Mouse (Mus musculus) C2C12 (cell line): ENCODE measurements at regions not wholly inside any gene's neighbourhood (a gene's known extent, or its start where the extent isn't known, plus 50 kb on each side); places are given as distances from the start of the nearest gene placed in this dataset.

Experiments
- H3K27me3 ChIP-seq: one replicate; pipeline ENCODE4 v1.6.1; 2011; ENCODE audit not compliant: control insufficient read depth, insufficient read depth, insufficient read length
- H3K36me3 ChIP-seq: one replicate; pipeline ENCODE4 v1.6.1; 2011; ENCODE audit not compliant: control insufficient read depth, insufficient read depth
- H3K4me3 ChIP-seq: one replicate; pipeline ENCODE4 v1.5.1; 2011; ENCODE audit warnings: mild to moderate bottlenecking, control low read depth; ENCODE audit not compliant: poor library complexity, insufficient read depth, severe bottlenecking
- H3K79me2 ChIP-seq: one replicate; pipeline ENCODE4 v1.6.1; 2011; ENCODE audit not compliant: control insufficient read depth, insufficient read depth
- H3K79me3 ChIP-seq: one replicate; pipeline ENCODE4 v1.6.1; 2011; ENCODE audit warnings: low read depth, control low read depth
- H3ac ChIP-seq: one replicate; pipeline ENCODE3; 2011; ENCODE audit warnings: low read depth; ENCODE audit not compliant: control insufficient read depth, insufficient read length
- CEBPB ChIP-seq: IDR thresholded peaks from one replicate; pipeline ENCODE4 v1.6.1; 2011; ENCODE audit warnings: low read depth, mild to moderate bottlenecking, control low read depth, moderate library complexity
- CTCF ChIP-seq: IDR thresholded peaks from one replicate; pipeline ENCODE4 v1.5.1; 2011; ENCODE audit not compliant: control insufficient read depth, insufficient read depth, insufficient read length
- FOSL1 ChIP-seq: IDR thresholded peaks from one replicate; pipeline ENCODE4 v1.8.0; 2011; ENCODE audit warnings: mild to moderate bottlenecking, low read length; ENCODE audit not compliant: poor library complexity, insufficient read depth, severe bottlenecking
- MAX ChIP-seq: IDR thresholded peaks from one replicate; pipeline ENCODE4 v1.6.1; 2011; ENCODE audit warnings: mild to moderate bottlenecking, control low read depth
- MYOD1 ChIP-seq: IDR thresholded peaks from one replicate; pipeline ENCODE4 v1.6.1; 2011; ENCODE audit warnings: low read depth; ENCODE audit not compliant: control insufficient read depth, insufficient read length
- MYOG ChIP-seq: IDR thresholded peaks from one replicate; pipeline ENCODE4 v1.6.1; 2011; ENCODE audit not compliant: control insufficient read depth, insufficient read length; ENCODE audit errors: extremely low read depth
- USF1 ChIP-seq: IDR thresholded peaks from one replicate; pipeline ENCODE4 v1.6.1; 2011; ENCODE audit warnings: low read depth, mild to moderate bottlenecking, control low read depth, moderate library complexity

- H3K79me3 ChIP-seq: no peaks in the 10 kb centered on the region
- H3ac ChIP-seq: no peak overlapping the region
- no peaks in the 10 kb centered on the region for H3K27me3 ChIP-seq
- no peaks in the 10 kb centered on the region for H3K79me2 ChIP-seq
- no peaks in the 10 kb centered on the region for H3K36me3 ChIP-seq
- no peak for TF ChIP-seq MYOG
- TF ChIP-seq FOSL1: no peak
- no peak for TF ChIP-seq MAX
- TF ChIP-seq MYOD1: no peak
- TF ChIP-seq CEBPB: no peak
- no peak for TF ChIP-seq CTCF
- no peak for TF ChIP-seq USF1
- no peak overlapping the region for H3K4me3 ChIP-seq
These were observed 487.2 kb upstream of the Pkn2 start for GRCm38 (mm10) chr3:143369002-143369401.

- no peak overlapping the region for H3ac ChIP-seq
- H3K27me3 ChIP-seq: no peaks in the 10 kb centered on the region
- H3K36me3 ChIP-seq: no peaks in the 10 kb centered on the region
- H3K4me3 ChIP-seq: no peak overlapping the region
- TF ChIP-seq MYOD1: no peak
- TF ChIP-seq CEBPB: no peak
- no peak for TF ChIP-seq CTCF
- TF ChIP-seq MAX: no peak
- TF ChIP-seq FOSL1: no peak
- no peak for TF ChIP-seq MYOG
- TF ChIP-seq USF1: no peak
- H3K79me3 ChIP-seq: no peaks in the 10 kb centered on the region
- H3K79me2 ChIP-seq: no peaks in the 10 kb centered on the region
These were observed 458.2 kb upstream of the Pkn2 start for GRCm38 (mm10) chr3:143340032-143340431.

GRCm38 (mm10) chr3:143333339-143333738 lies 451.5 kb upstream of the Pkn2 start:
- TF ChIP-seq USF1: no peak
- TF ChIP-seq MAX: no peak
- TF ChIP-seq MYOD1: no peak
- no peak for TF ChIP-seq CEBPB
- TF ChIP-seq CTCF: no peak
- no peak for TF ChIP-seq MYOG
- no peak for TF ChIP-seq FOSL1
- no peaks in the 10 kb centered on the region for H3K79me3 ChIP-seq
- no peak overlapping the region for H3K4me3 ChIP-seq
- no peaks in the 10 kb centered on the region for H3K79me2 ChIP-seq
- no peaks in the 10 kb centered on the region for H3K36me3 ChIP-seq
- no peak overlapping the region for H3ac ChIP-seq
- H3K27me3 ChIP-seq: no peaks in the 10 kb centered on the region

GRCm38 (mm10) chr3:143328521-143328920 lies 446.7 kb upstream of the Pkn2 start:
- Histone ChIP-seq H3ac (no peak overlapping the region), H3K27me3 (no peaks in the 10 kb centered on the region), H3K36me3 (no peaks in the 10 kb centered on the region), H3K4me3 (no peak overlapping the region), H3K79me2 (no peaks in the 10 kb centered on the region), H3K79me3 (no peaks in the 10 kb centered on the region)
- no peak for TF ChIP-seq USF1
- no peak for TF ChIP-seq CTCF
- no peak for TF ChIP-seq MYOG
- no peak for TF ChIP-seq CEBPB
- TF ChIP-seq MYOD1: no peak
- no peak for TF ChIP-seq MAX
- TF ChIP-seq FOSL1: no peak

- Histone ChIP-seq H3K36me3 (no peaks in the 10 kb centered on the region), H3K27me3 (no peaks in the 10 kb centered on the region), H3K79me2 (no peaks in the 10 kb centered on the region), H3ac (no peak overlapping the region), H3K4me3 (no peak overlapping the region), H3K79me3 (no peaks in the 10 kb centered on the region)
- TF ChIP-seq CEBPB: no peak
- TF ChIP-seq MYOG: no peak
- TF ChIP-seq MAX: no peak
- TF ChIP-seq CTCF: no peak
- no peak for TF ChIP-seq FOSL1
- TF ChIP-seq USF1: no peak
- TF ChIP-seq MYOD1: no peak
These were observed 445.8 kb upstream of the Pkn2 start for GRCm38 (mm10) chr3:143327652-143328051.

GRCm38 (mm10) chr3:143316457-143316856 lies 434.7 kb upstream of the Pkn2 start:
- Histone ChIP-seq H3K27me3 (no peaks in the 10 kb centered on the region), H3K79me2 (no peaks in the 10 kb centered on the region), H3K4me3 (no peak overlapping the region), H3K79me3 (no peaks in the 10 kb centered on the region), H3ac (no peak overlapping the region), H3K36me3 (no peaks in the 10 kb centered on the region)
- TF ChIP-seq MAX (no peak), FOSL1 (no peak), MYOD1 (no peak), CTCF (no peak), CEBPB (no peak), MYOG (no peak), USF1 (no peak)
